Mouse (Mus musculus): ENCODE measurements around the gene Snf8.

- no peak for TF ChIP-seq POLR2A (IDR thresholded peaks at IDR 0.05; ENCODE audit: control insufficient read depth, extremely low read depth, insufficient read depth, low read length, poor library complexity)
- no peak for TF ChIP-seq CTCF (IDR thresholded peaks at IDR 0.05; ENCODE audit: borderline replicate concordance, control insufficient read depth, extremely low read depth, insufficient read depth, low read length, poor library complexity)
These were observed 16.7 kb upstream of the Snf8 start for GRCm38 (mm10) chr11:96017941-96018351.

All from thymus, adult 2 months (tissue).